Mouse (Mus musculus) olfactory bulb, adult 2 months (tissue): Measurements from ENCODE around the gene Gimap4. TPM values are rescaled to one million over a fixed set of nuclear protein-coding genes. Genes with fewer than 3 reads are reported as not detected.

Source experiments
- H3K27ac ChIP-seq: fragments of 200-500 bp; 2 replicates; pipeline ENCODE4 v1.5.1; 2012; ENCODE audit warnings: low read depth, low read length; ENCODE audit not compliant: insufficient read depth
- H3K4me1 ChIP-seq: fragments of 200-500 bp; 2 replicates; pipeline ENCODE4 v1.6.1; 2012; ENCODE audit warnings: low read length; ENCODE audit not compliant: control insufficient read depth, insufficient read depth
- H3K4me3 ChIP-seq: fragments of 200-500 bp; 2 replicates; pipeline ENCODE4 v1.5.1; 2012; ENCODE audit warnings: mild to moderate bottlenecking, low read depth, low read length, moderate library complexity; ENCODE audit not compliant: insufficient read depth
- CTCF ChIP-seq: fragments of 200-500 bp; IDR thresholded peaks from 2 replicates; pipeline ENCODE4 v1.5.1; 2012; ENCODE audit warnings: low read depth, mild to moderate bottlenecking, low read length, moderate library complexity; ENCODE audit not compliant: insufficient read depth
- POLR2A ChIP-seq: fragments of 200-500 bp; IDR thresholded peaks from 2 replicates; pipeline ENCODE4 v1.6.1; 2012; ENCODE audit warnings: mild to moderate bottlenecking, low read depth, low read length, moderate library complexity; ENCODE audit not compliant: insufficient read depth
- WGBS: fragments of 180-500 bp; shearing (Covaris S2); methylation state at CpG from one replicate; pipeline ENCODE4 v1.1.7; 2018; 5-methylcytosine and 5-hydroxymethylcytosine counted together
- polyA plus RNA-seq: library from polyadenylated mRNA; stranded (reverse); fragments of >200 nt; gene quantifications from 2 replicates; pipeline ENCODE4 v1.2.4, GENCODE M21; 2012; ENCODE audit warnings: low replicate concordance; ENCODE audit not compliant: missing spikeins, insufficient read depth, insufficient read length

Gimap4 gene
- polyA plus RNA-seq, 1 experiment = not detected

DNA sequence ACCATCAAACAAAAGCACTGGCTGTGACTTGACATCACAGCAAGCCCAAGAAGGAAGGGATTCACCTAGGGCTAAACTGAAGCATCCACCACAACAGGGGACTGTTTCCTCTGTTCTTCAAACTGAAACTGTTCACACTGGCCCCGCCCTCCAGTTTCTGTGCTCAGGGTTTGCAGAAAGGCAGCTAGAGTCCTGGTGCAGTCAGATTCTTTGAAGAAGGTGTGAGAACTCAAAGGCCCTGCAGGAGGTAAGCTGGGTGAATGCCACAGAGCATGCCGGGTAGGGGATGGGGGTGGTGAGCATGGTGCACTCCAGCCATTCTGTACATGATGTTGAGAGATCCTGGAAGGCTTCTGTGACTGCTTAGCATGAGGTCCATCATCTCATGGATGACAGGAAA is 34.1 kb downstream of the Gimap4 start, which contains the start of the genes Gm28053 and Gimap7:
Gm28053 (plus strand) TSS at position 153 of the 400 bp plus-strand sequence.
Gimap7 (plus strand) TSS at position 167 of the 400 bp plus-strand sequence.
- Histone ChIP-seq H3K4me3 (no peak within 1 kb of the TSS), H3K27ac (no peak within 1 kb of the TSS), H3K4me1 (no peaks in the 10 kb centered on the region)
- WGBS = 55% methylated on average over 2 of the region's 2 CpGs
- TF ChIP-seq CTCF = no peak
- no peak for TF ChIP-seq POLR2A

DNA sequence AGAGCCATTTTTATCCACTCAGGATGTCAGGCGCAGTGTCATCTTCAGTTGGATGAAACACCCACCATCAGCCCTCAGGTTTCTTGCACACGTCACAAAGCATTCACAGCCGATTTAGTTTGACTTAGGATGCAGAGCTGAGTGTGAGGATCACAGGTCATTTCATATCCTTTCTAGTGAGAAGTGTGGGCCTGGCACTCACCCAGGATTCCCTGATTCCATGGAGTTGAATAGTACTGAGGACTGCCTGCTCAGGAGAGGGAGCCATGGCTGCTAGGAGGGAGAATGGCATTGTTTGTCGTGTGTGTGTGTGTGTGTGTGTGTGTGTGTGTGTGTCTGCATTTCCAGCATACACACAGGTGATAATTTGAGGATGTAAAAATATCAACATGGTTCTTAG is 36.0 kb downstream of the Gimap4 start:
- H3K27ac ChIP-seq = no peak overlapping the region
- 73% methylated on average over 4 of the region's 4 CpGs for WGBS
- H3K4me1 ChIP-seq = no peaks in the 10 kb centered on the region
- TF ChIP-seq POLR2A (no peak), CTCF (no peak)
- H3K4me3 ChIP-seq = no peak overlapping the region

- Histone ChIP-seq H3K4me3 (no peak overlapping the region), H3K4me1 (no peaks in the 10 kb centered on the region), H3K27ac (no peak overlapping the region)
- TF ChIP-seq POLR2A (no peak), CTCF (no peak)
- 87% methylated on average over 8 of the region's 8 CpGs for WGBS
Observed at GRCm38 (mm10) chr6:48723468-48723867, 39.1 kb downstream of the Gimap4 start.

DNA sequence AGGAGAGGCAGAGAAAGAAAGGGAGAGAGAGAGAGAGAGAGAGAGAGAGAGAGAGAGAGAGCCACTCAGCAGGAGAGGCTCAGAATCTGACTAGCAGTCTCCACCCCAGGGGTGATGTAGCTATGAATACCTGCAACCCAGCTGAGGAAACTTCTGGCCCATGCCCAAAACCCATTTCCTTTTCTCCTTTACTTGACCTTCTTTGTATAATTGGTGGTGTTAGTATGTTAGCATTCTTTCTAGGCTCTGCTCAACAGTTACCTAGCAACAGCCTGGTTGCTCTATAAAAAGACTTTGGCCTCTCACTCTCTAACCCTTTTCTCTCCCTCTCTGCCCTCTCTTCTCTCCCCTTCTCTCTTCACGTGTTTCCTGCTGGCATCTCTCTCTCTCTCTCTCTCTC is 41.1 kb downstream of the Gimap4 start:
- 0% methylated on average over 1 of the region's 1 CpGs for WGBS
- Histone ChIP-seq H3K4me1 (no peaks in the 10 kb centered on the region), H3K27ac (peak overlapping the region; percentile 51; the same call in 1 of the 2 replicates), H3K4me3 (no peak overlapping the region)
- no peak for TF ChIP-seq CTCF
- no peak for TF ChIP-seq POLR2A

- Histone ChIP-seq H3K4me1 (no peaks in the 10 kb centered on the region), H3K27ac (no peak overlapping the region), H3K4me3 (no peak overlapping the region)
- 97% methylated on average over 5 of the region's 5 CpGs for WGBS
- TF ChIP-seq POLR2A (no peak), CTCF (no peak)
Observed at GRCm38 (mm10) chr6:48727761-48728160, 43.4 kb downstream of the Gimap4 start.

- TF ChIP-seq CTCF = no peak
- no peak for TF ChIP-seq POLR2A
- no peak overlapping the region for H3K4me3 ChIP-seq
- H3K4me1 ChIP-seq = no peaks in the 10 kb centered on the region
- H3K27ac ChIP-seq = no peak overlapping the region
- WGBS = 63% methylated on average over 8 of the region's 8 CpGs
Observed at GRCm38 (mm10) chr6:48732864-48733304, 48.5 kb downstream of the Gimap4 start.

DNA sequence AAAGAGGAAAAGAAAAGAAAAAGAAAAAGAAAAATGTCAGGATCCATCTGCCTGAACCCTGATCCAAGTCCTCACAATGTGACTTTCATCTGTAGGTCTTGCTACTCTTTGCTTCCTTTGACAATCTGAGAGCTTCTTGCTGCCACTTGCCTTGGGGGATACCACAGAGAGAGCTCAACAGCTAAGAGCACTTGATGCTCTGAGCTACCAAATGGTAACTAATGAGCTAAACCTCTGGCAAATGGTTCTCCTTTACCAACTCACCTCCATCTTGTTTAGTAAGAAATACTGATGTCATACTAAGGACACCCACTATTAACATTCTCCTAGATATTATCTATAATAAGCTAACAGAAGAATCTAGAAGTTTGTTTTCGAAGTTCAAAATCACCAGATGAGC is 49.3 kb downstream of the Gimap4 start:
- Histone ChIP-seq H3K27ac (no peak overlapping the region), H3K4me1 (no peaks in the 10 kb centered on the region), H3K4me3 (no peak overlapping the region)
- 96% methylated on average over 1 of the region's 1 CpGs for WGBS
- TF ChIP-seq CTCF (no peak), POLR2A (no peak)

DNA sequence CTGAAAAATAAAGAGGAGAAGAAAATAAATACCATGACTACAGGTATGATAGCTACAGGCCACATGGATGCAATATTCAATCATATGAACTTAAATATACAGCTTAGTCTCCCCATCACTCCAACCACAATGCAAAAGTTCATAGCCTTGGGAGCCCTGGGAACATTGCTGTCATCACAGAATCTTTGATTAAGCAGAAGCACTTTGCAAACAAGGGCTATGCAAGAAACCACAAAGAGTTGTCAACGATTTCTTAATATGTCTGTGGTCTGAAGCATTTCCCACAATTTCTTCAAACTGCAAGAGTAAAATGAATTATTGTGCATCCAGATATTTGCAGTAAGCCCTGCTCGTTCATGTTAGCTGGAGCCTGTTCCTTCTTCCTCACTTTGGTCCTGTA is 52.7 kb downstream of the Gimap4 start:
- TF ChIP-seq CTCF (no peak), POLR2A (no peak)
- Histone ChIP-seq H3K4me1 (peaks cover 5% of the 10 kb centered on the region), H3K4me3 (no peak overlapping the region), H3K27ac (no peak overlapping the region)
- WGBS = 88% methylated on average over 2 of the region's 2 CpGs

DNA sequence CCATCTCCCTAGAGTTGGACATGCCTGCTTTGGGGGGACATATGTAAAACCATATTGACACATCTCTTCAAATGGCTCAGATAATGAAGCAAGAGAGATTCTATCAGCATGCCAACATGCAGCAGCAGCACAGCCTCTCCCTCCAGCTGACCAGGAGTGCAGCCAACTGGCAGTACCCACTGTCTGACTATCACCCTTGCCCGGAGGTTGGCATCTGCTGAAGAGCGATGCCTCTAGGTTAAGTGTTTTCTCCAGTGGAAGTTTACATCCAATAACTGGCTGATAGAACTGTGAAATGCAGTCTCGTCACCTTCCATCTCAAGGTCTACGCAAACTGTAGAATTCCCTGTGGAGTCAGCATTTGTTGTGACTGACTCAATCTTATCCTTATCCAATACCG is 53.3 kb downstream of the Gimap4 start:
- WGBS = 82% methylated on average over 5 of the region's 5 CpGs
- H3K4me1 ChIP-seq = peaks cover 11% of the 10 kb centered on the region
- TF ChIP-seq POLR2A (no peak), CTCF (no peak)
- no peak overlapping the region for H3K4me3 ChIP-seq
- H3K27ac ChIP-seq = no peak overlapping the region
